Mouse (Mus musculus): ENCODE data around the gene Egfl7.

DNA sequence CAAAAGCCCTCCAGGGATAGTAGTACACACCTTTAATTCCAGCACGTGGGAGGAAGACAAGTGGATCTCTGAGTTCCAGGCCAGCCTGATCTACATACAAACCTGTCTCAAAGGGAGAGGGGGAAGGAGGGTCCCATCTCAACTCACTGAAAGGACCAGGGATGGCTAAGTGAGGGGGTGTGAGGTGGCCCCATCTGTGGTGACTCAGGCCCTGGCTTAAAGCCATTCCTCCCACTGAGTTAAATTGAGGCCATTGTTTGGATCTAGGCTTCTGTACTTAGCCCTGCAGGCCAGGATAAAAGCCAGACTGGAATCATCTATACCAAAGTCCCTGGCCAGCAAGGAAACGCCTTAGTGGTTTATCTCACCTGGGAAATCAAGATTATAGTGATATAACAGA lies 41.4 kb downstream of the Egfl7 start:
- TF ChIP-seq CTCF (IDR thresholded peaks at IDR 0.05; ENCODE audit: control insufficient read depth, insufficient read depth, insufficient read length) = no peak
- TF ChIP-seq USF1 (IDR thresholded peaks at IDR 0.05; ENCODE audit: low read depth) = no peak
- no peak for TF ChIP-seq MAX (IDR thresholded peaks at IDR 0.05)

All from C2C12 (cell line).